ENCODE assay signal across 11 mouse cellular contexts in genomic region chr13:119661420-119661819, GRCm38 (mm10). TPM values are rescaled to one million over a fixed set of nuclear protein-coding genes. Genes with fewer than 3 reads are reported as not detected.
DNase-seq lines count a peak whose midpoint lies in the region; ATAC-seq and TF ChIP-seq lines count a peak whose summit lies in the region.
"Not testable (repeated sequence)": the region's sequence is repeated elsewhere in the genome, so short reads cannot be mapped to it uniquely, and the experiment has no call there.
"Had no signal": no experiment of that assay in that cellular context is flagged by ENCODE, and none has a peak within 500 bp of the region (broad histone marks: within the 10 kb centered on the region; RNA-seq: fewer than 3 reads in every experiment).

No protein-coding gene starts in this region.

- not testable (repeated sequence) for H3K4me2 ChIP-seq in forebrain, embryonic 14.5 days (ENCODE audit: low read length); midbrain, embryonic 15.5 days

- ATAC-seq in forebrain, embryonic 14.5 days: peak; percentile 60
- peak; percentile 33; the same call in 1 of the 2 replicates for ATAC-seq in midbrain, embryonic 15.5 days (replicated peaks)

- intact Hi-C loops in heart, adult 2 months (cut with DNase I): not testable (repeated sequence)

- not testable (repeated sequence) for H3K9me3 ChIP-seq in forebrain, embryonic 14.5 days (replicated peaks; ENCODE audit: control insufficient read depth, low read length); midbrain, embryonic 15.5 days

- TF ChIP-seq POLR2A in heart, adult 2 months (IDR thresholded peaks at IDR 0.05; ENCODE audit: insufficient read depth, low read depth, low read length): not testable (repeated sequence)

- TF ChIP-seq CTCF in heart, adult 2 months (IDR thresholded peaks at IDR 0.05): peak; percentile 42
- peak; percentile 59 for TF ChIP-seq CTCF in layer of hippocampus, adult 2 months (conservative IDR thresholded peaks at IDR 0.05)

- DNase-seq in adrenal gland, postnatal 25 days: peak; percentile 15
- DNase-seq in forebrain, embryonic 14.5 days (ENCODE audit: low spot score); heart, adult 2 months: not testable (repeated sequence)
- peak; percentile 69 for DNase-seq in kidney, adult 9 months
- peak in 1 of 2 experiments; percentile 21 for DNase-seq in layer of hippocampus, adult 2 months (ENCODE audit: low spot score in 2 of 2)
- peak; percentile 12 to 30 for DNase-seq in lung, adult 18-20 months
- peak; percentile 10 for DNase-seq in urinary bladder, postnatal 14 days (ENCODE audit: low spot score)

- H3K4me3 ChIP-seq in forebrain, embryonic 14.5 days (ENCODE audit: low read depth, low read length); heart, adult 2 months; layer of hippocampus, adult 2 months; midbrain, embryonic 15.5 days: not testable (repeated sequence)

- not testable (repeated sequence) for H3K27ac ChIP-seq in forebrain, embryonic 14.5 days (ENCODE audit: low read depth, low read length); heart, adult 2 months; layer of hippocampus, adult 2 months; midbrain, embryonic 15.5 days

- 72% methylated on average over 4 of the region's 9 CpGs for WGBS in forebrain, embryonic 14.5 days
- WGBS in heart, adult 2 months: 70% methylated on average over 7 of the region's 9 CpGs
- WGBS in midbrain, embryonic 15.5 days: 34% methylated on average over 7 of the region's 9 CpGs

- not testable (repeated sequence) for H3K27me3 ChIP-seq in forebrain, embryonic 14.5 days (replicated peaks; ENCODE audit: control insufficient read depth, insufficient read depth, low read length); heart, adult 2 months (ENCODE audit: control insufficient read depth, insufficient read depth, low read length); midbrain, embryonic 15.5 days (replicated peaks)

- not testable (repeated sequence) for H3K4me1 ChIP-seq in forebrain, embryonic 14.5 days (ENCODE audit: control insufficient read depth, insufficient read depth, low read length); heart, adult 2 months (ENCODE audit: control insufficient read depth, insufficient read depth, low read length); midbrain, embryonic 15.5 days

- not testable (repeated sequence) for H3K36me3 ChIP-seq in forebrain, embryonic 14.5 days (ENCODE audit: control insufficient read depth, insufficient read depth, low read length); heart, adult 2 months (ENCODE audit: control insufficient read depth, insufficient read depth, low read length); midbrain, embryonic 15.5 days (replicated peaks)

- H3K79me2 ChIP-seq in heart, adult 2 months (replicated peaks; ENCODE audit: control insufficient read depth, insufficient read depth, low read length): not testable (repeated sequence)

- not testable (repeated sequence) for TF ChIP-seq EP300 in heart, adult 2 months (IDR thresholded peaks at IDR 0.05; ENCODE audit: insufficient read depth, low read depth, low read length)

- not testable (repeated sequence) for H3K9ac ChIP-seq in forebrain, embryonic 14.5 days (ENCODE audit: low read length); heart, adult 2 months (ENCODE audit: low read depth, low read length); midbrain, embryonic 15.5 days

RNA-seq across cellular contexts. Expression of gene Hmgcs1, which starts 28.8 kb away (rescaled TPM):
- total RNA-seq in adrenal gland, postnatal 25 days (2021): 548 and 767 TPM in 2 replicates
- polyA plus RNA-seq in forebrain, embryonic 14.5 days (2014; fragmentation: Nextera tagmentation; extraction: Ambion mirVana): 311 and 398 TPM in 2 replicates
- 10 to 100 TPM; 34.9 to 35.4 TPM for total RNA-seq in heart, adult 2 months (2021)
- polyA plus RNA-seq in heart, adult 2 months (2012; rRNA removed): 16.7 and 29.0 TPM in 2 replicates
- 100 to 1,000 TPM; 192 to 193 TPM for total RNA-seq in layer of hippocampus, adult 2 months (2021)
- polyA plus RNA-seq in midbrain, embryonic 15.5 days (2015; fragmentation: Nextera tagmentation; extraction: Ambion mirVana): 506 and 523 TPM in 2 replicates

RNA-seq across cellular contexts. Expression of gene Ccl28, which starts 37.8 kb away (rescaled TPM):
- total RNA-seq in adrenal gland, postnatal 25 days (2021): 0.33 and 0.88 TPM in 2 replicates
- polyA plus RNA-seq in forebrain, embryonic 14.5 days (2014; fragmentation: Nextera tagmentation; extraction: Ambion mirVana): 0.14 and 0.31 TPM in 2 replicates
- not detected for total RNA-seq in heart, adult 2 months (2021)
- 0.06 TPM in 1 of 2 replicates, not detected in the other for polyA plus RNA-seq in heart, adult 2 months (2012; rRNA removed)
- total RNA-seq in layer of hippocampus, adult 2 months (2021): 1 to 10 TPM; 1.6 to 1.7 TPM
- polyA plus RNA-seq in midbrain, embryonic 15.5 days (2015; fragmentation: Nextera tagmentation; extraction: Ambion mirVana): 0.23 and 0.37 TPM in 2 replicates
- polyA plus RNA-seq: heart, embryonic 16.5 days; hindbrain, embryonic 11.5 days; liver, embryonic 15.5 days had no signal

Comparison
In these comparisons a context has a peak if more than half of its experiments do, and no peak if none do; other contexts are left out.
1. RNA of gene Hmgcs1, which starts 28.8 kb away (total RNA-seq): 548 to 767 TPM in adrenal gland, postnatal 25 days and 192 to 193 TPM in layer of hippocampus, adult 2 months; 34.9 to 35.4 TPM in heart, adult 2 months; every median in the first group is over 4 times any median in the second.